Mouse (Mus musculus): Measurements from ENCODE around the gene Ybx2. TPM values are rescaled to one million over a fixed set of nuclear protein-coding genes. Genes with fewer than 3 reads are reported as not detected.

Gene Ybx2
- polyA plus RNA-seq, 1 experiment from 2014 or later: 9.3 TPM

Small RNA genes within 50 kb of the gene (microRNA-seq; reads per million reads assigned to microRNA genes)
- not detected for gene Gm44349

Other genes with a start within 250 kb of the Ybx2 start
- gene Tnfsf12, start 239.9 kb upstream of the Ybx2 start, polyA plus RNA-seq (2015; fragmentation: Nextera tagmentation; extraction: Ambion mirVana): 5.9 and 8.0 TPM in 2 replicates
- gene Tnfsfm13, start 239.7 kb upstream of the Ybx2 start, polyA plus RNA-seq (2015; fragmentation: Nextera tagmentation; extraction: Ambion mirVana): 3.7 and 4.4 TPM in 2 replicates
- gene Polr2a, start 177.2 kb upstream of the Ybx2 start, polyA plus RNA-seq (2015; fragmentation: Nextera tagmentation; extraction: Ambion mirVana): 27.2 and 28.5 TPM in 2 replicates
- not detected in 2 replicates for gene Slc35g3, start 173.8 kb upstream of the Ybx2 start, polyA plus RNA-seq (2015; fragmentation: Nextera tagmentation; extraction: Ambion mirVana)
- gene Zbtb4, start 169.9 kb upstream of the Ybx2 start, polyA plus RNA-seq (2015; fragmentation: Nextera tagmentation; extraction: Ambion mirVana): 3.2 and 3.4 TPM in 2 replicates
- 23.6 and 27.7 TPM in 2 replicates for gene Chrnb1, start 139.9 kb upstream of the Ybx2 start, polyA plus RNA-seq (2015; fragmentation: Nextera tagmentation; extraction: Ambion mirVana)
- 2.8 and 2.9 TPM in 2 replicates for gene Fgf11, start 133.9 kb upstream of the Ybx2 start, polyA plus RNA-seq (2015; fragmentation: Nextera tagmentation; extraction: Ambion mirVana)
- gene Tmem102, start 130.2 kb upstream of the Ybx2 start, polyA plus RNA-seq (2015; fragmentation: Nextera tagmentation; extraction: Ambion mirVana): 2.5 and 2.6 TPM in 2 replicates
- not detected in 2 replicates for gene Gm39566, start 120.5 kb upstream of the Ybx2 start, polyA plus RNA-seq (2015; fragmentation: Nextera tagmentation; extraction: Ambion mirVana)
- gene Spem2, start 117.3 kb upstream of the Ybx2 start, polyA plus RNA-seq (2015; fragmentation: Nextera tagmentation; extraction: Ambion mirVana): not detected in 2 replicates
- 0.18 and 0.24 TPM in 2 replicates for gene Spem1, start 113.6 kb upstream of the Ybx2 start, polyA plus RNA-seq (2015; fragmentation: Nextera tagmentation; extraction: Ambion mirVana)
- 11.5 and 11.8 TPM in 2 replicates for gene Nlgn2, start 98.0 kb upstream of the Ybx2 start, polyA plus RNA-seq (2015; fragmentation: Nextera tagmentation; extraction: Ambion mirVana)
- 368 and 376 TPM in 2 replicates for gene Tmem256, start 97.3 kb upstream of the Ybx2 start, polyA plus RNA-seq (2015; fragmentation: Nextera tagmentation; extraction: Ambion mirVana)
- 135 and 140 TPM in 2 replicates for gene Plscr3, start 89.4 kb upstream of the Ybx2 start, polyA plus RNA-seq (2015; fragmentation: Nextera tagmentation; extraction: Ambion mirVana)
- gene Tnk1, start 77.1 kb upstream of the Ybx2 start, polyA plus RNA-seq (2015; fragmentation: Nextera tagmentation; extraction: Ambion mirVana): 1.9 and 2.0 TPM in 2 replicates
- gene Tmem95, start 57.8 kb upstream of the Ybx2 start, polyA plus RNA-seq (2015; fragmentation: Nextera tagmentation; extraction: Ambion mirVana): 0.51 TPM in 1 of 2 replicates, not detected in the other
- gene Kctd11, start 54.4 kb upstream of the Ybx2 start, polyA plus RNA-seq (2015; fragmentation: Nextera tagmentation; extraction: Ambion mirVana): 4.3 and 4.4 TPM in 2 replicates
- 1.1 and 1.5 TPM in 2 replicates for gene Acap1, start 40.3 kb upstream of the Ybx2 start, polyA plus RNA-seq (2015; fragmentation: Nextera tagmentation; extraction: Ambion mirVana)
- gene 2810408A11Rik, start 34.8 kb upstream of the Ybx2 start, polyA plus RNA-seq (2015; fragmentation: Nextera tagmentation; extraction: Ambion mirVana): 16.1 and 19.4 TPM in 2 replicates
- 10.2 and 12.9 TPM in 2 replicates for gene Neurl4, start 34.7 kb upstream of the Ybx2 start, polyA plus RNA-seq (2015; fragmentation: Nextera tagmentation; extraction: Ambion mirVana)
- 90.0 and 90.1 TPM in 2 replicates for gene Gps2, start 21.9 kb upstream of the Ybx2 start, polyA plus RNA-seq (2015; fragmentation: Nextera tagmentation; extraction: Ambion mirVana)
- gene Eif5a, start 13.8 kb upstream of the Ybx2 start, polyA plus RNA-seq (2015; fragmentation: Nextera tagmentation; extraction: Ambion mirVana): 1,543 and 1,562 TPM in 2 replicates
- 29.2 and 29.6 TPM in 2 replicates for gene Slc2a4, start 12.4 kb downstream of the Ybx2 start, polyA plus RNA-seq (2015; fragmentation: Nextera tagmentation; extraction: Ambion mirVana)
- gene Cldn7, start 29.0 kb downstream of the Ybx2 start, polyA plus RNA-seq (2015; fragmentation: Nextera tagmentation; extraction: Ambion mirVana): 13.4 and 14.4 TPM in 2 replicates
- gene Ctdnep1, start 45.4 kb downstream of the Ybx2 start, polyA plus RNA-seq (2015; fragmentation: Nextera tagmentation; extraction: Ambion mirVana): 30.8 and 31.2 TPM in 2 replicates
- 126 and 134 TPM in 2 replicates for gene Elp5, start 46.7 kb downstream of the Ybx2 start, polyA plus RNA-seq (2015; fragmentation: Nextera tagmentation; extraction: Ambion mirVana)
- 499 and 506 TPM in 2 replicates for gene Gabarap, start 55.3 kb downstream of the Ybx2 start, polyA plus RNA-seq (2015; fragmentation: Nextera tagmentation; extraction: Ambion mirVana)
- gene Phf23, start 60.0 kb downstream of the Ybx2 start, polyA plus RNA-seq (2015; fragmentation: Nextera tagmentation; extraction: Ambion mirVana): 95.9 and 101 TPM in 2 replicates
- gene Dvl2, start 64.8 kb downstream of the Ybx2 start, polyA plus RNA-seq (2015; fragmentation: Nextera tagmentation; extraction: Ambion mirVana): 54.3 and 59.8 TPM in 2 replicates
- 76.0 and 81.1 TPM in 2 replicates for gene Acadvl, start 79.6 kb downstream of the Ybx2 start, polyA plus RNA-seq (2015; fragmentation: Nextera tagmentation; extraction: Ambion mirVana)
- 14.2 and 14.8 TPM in 2 replicates for gene Dlg4, start 81.1 kb downstream of the Ybx2 start, polyA plus RNA-seq (2015; fragmentation: Nextera tagmentation; extraction: Ambion mirVana)
- gene Asgr1, start 118.3 kb downstream of the Ybx2 start, polyA plus RNA-seq (2015; fragmentation: Nextera tagmentation; extraction: Ambion mirVana): 1.4 and 2.4 TPM in 2 replicates
- gene Asgr2, start 156.8 kb downstream of the Ybx2 start, polyA plus RNA-seq (2015; fragmentation: Nextera tagmentation; extraction: Ambion mirVana): not detected in 2 replicates
- gene Mgl2, start 194.5 kb downstream of the Ybx2 start, polyA plus RNA-seq (2015; fragmentation: Nextera tagmentation; extraction: Ambion mirVana): 0.25 and 0.75 TPM in 2 replicates
- gene Clec10a, start 220.4 kb downstream of the Ybx2 start, polyA plus RNA-seq (2015; fragmentation: Nextera tagmentation; extraction: Ambion mirVana): 0.61 and 1.1 TPM in 2 replicates

Measured in limb, embryonic 13.5 days (tissue).